Mouse (Mus musculus): ENCODE results near the gene Arhgap19. TPM values are rescaled to one million over a fixed set of nuclear protein-coding genes. Genes with fewer than 3 reads are reported as not detected.
A peak's percentile ranks its signal among the peaks of the same experiment; 100 is the strongest.
"Not testable (repeated sequence)": the region's sequence is repeated elsewhere in the genome, so short reads cannot be mapped to it uniquely, and the experiment has no call there.

Gene Arhgap19
- 1.9 and 2.8 TPM in 2 replicates for total RNA-seq (2014; rRNA removed)
- polyA plus RNA-seq (2012; rRNA removed): 0.72 and 1.2 TPM in 2 replicates

DNA sequence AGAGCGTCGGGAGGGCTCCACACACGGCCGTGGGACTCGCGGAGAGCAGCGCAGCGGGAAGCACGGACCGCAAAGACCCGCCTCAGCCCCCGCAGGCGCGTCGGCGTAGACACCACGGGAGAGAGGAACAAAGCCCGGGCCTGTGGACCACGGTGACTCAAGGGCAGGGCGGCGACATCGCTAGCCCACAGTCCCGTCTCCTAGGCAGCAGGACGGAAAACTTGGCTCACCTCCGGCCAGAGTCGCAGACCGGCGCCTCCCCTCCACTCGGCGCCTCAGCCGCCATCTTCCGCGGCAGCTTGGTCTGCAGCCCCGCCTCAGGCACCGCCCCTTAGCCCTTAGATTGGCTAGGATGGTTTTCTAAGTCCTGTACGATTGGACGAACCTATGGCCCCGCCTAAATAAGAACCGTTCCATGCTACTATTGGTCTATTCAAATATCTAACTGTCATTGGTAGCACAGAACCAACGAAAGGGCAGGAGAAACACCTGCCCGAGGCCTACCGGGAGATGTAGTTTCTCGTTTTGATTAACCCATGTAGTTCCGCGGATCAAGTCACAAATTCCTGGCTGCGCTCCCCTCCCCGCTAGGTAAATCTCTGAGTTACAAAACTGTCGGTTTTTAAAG lies at the start of gene Arhgap19:
Gene Arhgap19 (minus strand): TSS at position 306 of the 628 bp plus-strand sequence.
- peak; percentile 94 for DNase-seq (ENCODE audit: extremely low read depth, low read depth, low spot score)
- TF ChIP-seq CTCF (IDR thresholded peaks at IDR 0.05; ENCODE audit: low read depth, low read length) (no peak), POLR2A (IDR thresholded peaks at IDR 0.05; ENCODE audit: extremely low read depth, insufficient read depth, low read length) (0 out of 2 replicates have a peak, but pooled peaks have one; percentile 19)
- WGBS: under 1% methylated on average over 48 of the region's 48 CpGs
- no peaks in the 10 kb centered on the region for H3K36me3 ChIP-seq (ENCODE audit: control insufficient read depth, insufficient read depth, low read length)
- H3K27me3 ChIP-seq (ENCODE audit: control insufficient read depth, insufficient read depth, low read length): no peaks in the 10 kb centered on the region
- peak within 1 kb of the TSS; percentile 73 for H3K9ac ChIP-seq (ENCODE audit: low read depth, low read length)
- H3K79me2 ChIP-seq (ENCODE audit: control insufficient read depth, insufficient read depth, low read length): no peaks in the 10 kb centered on the region
- H3K4me3 ChIP-seq (ENCODE audit: insufficient read depth, low read depth, low read length): peak within 1 kb of the TSS; percentile 88
- H3K27ac ChIP-seq (replicated peaks; ENCODE audit: insufficient read depth, low read depth, low read length): no peak within 1 kb of the TSS
- no peaks in the 10 kb centered on the region; the same call in 1 of the 2 replicates for H3K4me1 ChIP-seq (ENCODE audit: control insufficient read depth, insufficient read depth, low read length)

DNA sequence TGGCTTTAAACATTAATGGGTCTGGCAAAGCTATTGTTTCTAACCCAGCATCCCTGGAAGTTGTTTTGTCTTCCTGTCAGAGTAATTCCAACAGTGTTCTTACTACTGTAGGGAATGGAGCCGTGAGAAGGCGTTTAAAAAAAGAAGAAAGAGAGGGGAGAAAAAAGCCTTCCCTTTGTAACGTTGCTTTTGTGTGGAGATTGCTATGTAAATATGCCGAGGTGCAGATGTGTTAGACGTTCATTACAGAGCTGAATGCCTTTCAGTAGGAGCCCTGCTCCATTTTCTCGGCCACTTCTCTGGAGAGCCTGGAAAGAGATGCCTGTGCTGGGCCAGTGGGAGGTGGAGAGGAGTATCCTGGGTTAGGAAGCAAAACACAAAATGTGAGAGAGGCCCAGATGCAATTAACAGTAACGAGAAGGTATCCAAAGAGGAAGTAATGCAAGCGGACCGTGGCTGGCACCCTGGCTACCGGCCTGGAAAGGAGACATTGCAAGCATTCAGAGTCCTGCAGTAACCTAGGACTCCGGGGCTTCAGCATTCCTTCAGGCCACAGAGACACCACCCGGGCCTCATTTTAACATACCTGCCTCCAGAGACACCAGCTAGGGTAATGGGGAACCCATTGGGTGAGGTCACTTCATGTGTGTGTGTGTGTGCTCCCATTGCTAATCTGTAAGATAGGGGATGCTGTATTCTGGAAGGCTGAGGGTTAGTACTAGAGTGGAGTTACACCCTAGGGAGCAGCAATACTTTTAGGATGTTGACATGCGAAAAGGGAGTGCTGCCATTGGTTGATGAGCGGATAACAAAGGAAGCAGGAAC lies 49.1 kb upstream of the Arhgap19 start:
- Histone ChIP-seq H3K79me2 (ENCODE audit: control insufficient read depth, insufficient read depth, low read length) (no peaks in the 10 kb centered on the region), H3K36me3 (ENCODE audit: control insufficient read depth, insufficient read depth, low read length) (no peaks in the 10 kb centered on the region), H3K9ac (ENCODE audit: low read depth, low read length) (no peak overlapping the region), H3K27ac (replicated peaks; ENCODE audit: insufficient read depth, low read depth, low read length) (no peak overlapping the region), H3K4me1 (ENCODE audit: control insufficient read depth, insufficient read depth, low read length) (peaks cover 3% of the 10 kb centered on the region), H3K27me3 (ENCODE audit: control insufficient read depth, insufficient read depth, low read length) (no peaks in the 10 kb centered on the region), H3K4me3 (ENCODE audit: insufficient read depth, low read depth, low read length) (no peak overlapping the region)
- no peak for TF ChIP-seq CTCF (IDR thresholded peaks at IDR 0.05; ENCODE audit: low read depth, low read length)
- TF ChIP-seq POLR2A (IDR thresholded peaks at IDR 0.05; ENCODE audit: extremely low read depth, insufficient read depth, low read length): no peak
- no peak for DNase-seq (ENCODE audit: extremely low read depth, low read depth, low spot score)
- 74% methylated on average over 14 of the region's 14 CpGs for WGBS

DNA sequence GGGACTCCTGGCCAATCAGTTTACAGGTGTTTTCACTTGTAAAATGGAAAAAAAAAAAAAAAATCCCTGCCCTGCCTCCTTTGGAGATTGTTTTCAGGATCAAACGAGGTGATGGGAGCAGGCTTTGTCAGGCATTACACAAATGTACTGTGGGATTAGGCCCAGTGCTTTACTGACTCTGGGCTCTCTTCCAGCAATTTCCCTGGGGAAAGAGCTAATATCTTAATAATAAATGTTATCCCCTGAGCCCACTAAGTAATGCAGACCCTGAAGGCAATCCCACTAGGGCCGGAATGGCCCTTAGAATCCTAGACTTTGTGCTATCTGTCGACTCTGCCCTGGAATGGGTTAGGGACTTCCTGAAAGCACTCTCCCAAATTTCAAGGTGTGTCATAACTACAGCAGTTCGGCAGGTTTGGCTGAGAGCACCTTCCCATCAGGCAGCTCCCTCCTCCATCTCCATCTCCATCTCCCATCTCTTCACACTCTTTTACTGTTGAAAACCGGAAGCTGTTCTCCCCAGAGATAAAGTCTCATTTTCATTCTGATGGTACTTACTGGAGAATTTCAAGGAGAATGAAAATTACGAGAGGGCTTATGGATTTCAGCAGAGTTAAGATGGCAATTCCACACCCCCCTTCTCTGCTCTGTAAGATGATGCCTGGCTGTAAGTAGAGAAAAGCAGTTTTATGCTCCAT lies 48.3 kb upstream of the Arhgap19 start:
- H3K4me3 ChIP-seq (ENCODE audit: insufficient read depth, low read depth, low read length): no peak overlapping the region
- TF ChIP-seq CTCF (IDR thresholded peaks at IDR 0.05; ENCODE audit: low read depth, low read length) (no peak), POLR2A (IDR thresholded peaks at IDR 0.05; ENCODE audit: extremely low read depth, insufficient read depth, low read length) (no peak)
- H3K79me2 ChIP-seq (ENCODE audit: control insufficient read depth, insufficient read depth, low read length): no peaks in the 10 kb centered on the region; the same call in 1 of the 2 replicates
- peaks cover 3% of the 10 kb centered on the region for H3K4me1 ChIP-seq (ENCODE audit: control insufficient read depth, insufficient read depth, low read length)
- no peak for DNase-seq (ENCODE audit: extremely low read depth, low read depth, low spot score)
- H3K27me3 ChIP-seq (ENCODE audit: control insufficient read depth, insufficient read depth, low read length): no peaks in the 10 kb centered on the region
- no peak overlapping the region for H3K27ac ChIP-seq (replicated peaks; ENCODE audit: insufficient read depth, low read depth, low read length)
- H3K9ac ChIP-seq (ENCODE audit: low read depth, low read length): no peak overlapping the region
- no peaks in the 10 kb centered on the region for H3K36me3 ChIP-seq (ENCODE audit: control insufficient read depth, insufficient read depth, low read length)
- WGBS: 77% methylated on average over 6 of the region's 6 CpGs

DNA sequence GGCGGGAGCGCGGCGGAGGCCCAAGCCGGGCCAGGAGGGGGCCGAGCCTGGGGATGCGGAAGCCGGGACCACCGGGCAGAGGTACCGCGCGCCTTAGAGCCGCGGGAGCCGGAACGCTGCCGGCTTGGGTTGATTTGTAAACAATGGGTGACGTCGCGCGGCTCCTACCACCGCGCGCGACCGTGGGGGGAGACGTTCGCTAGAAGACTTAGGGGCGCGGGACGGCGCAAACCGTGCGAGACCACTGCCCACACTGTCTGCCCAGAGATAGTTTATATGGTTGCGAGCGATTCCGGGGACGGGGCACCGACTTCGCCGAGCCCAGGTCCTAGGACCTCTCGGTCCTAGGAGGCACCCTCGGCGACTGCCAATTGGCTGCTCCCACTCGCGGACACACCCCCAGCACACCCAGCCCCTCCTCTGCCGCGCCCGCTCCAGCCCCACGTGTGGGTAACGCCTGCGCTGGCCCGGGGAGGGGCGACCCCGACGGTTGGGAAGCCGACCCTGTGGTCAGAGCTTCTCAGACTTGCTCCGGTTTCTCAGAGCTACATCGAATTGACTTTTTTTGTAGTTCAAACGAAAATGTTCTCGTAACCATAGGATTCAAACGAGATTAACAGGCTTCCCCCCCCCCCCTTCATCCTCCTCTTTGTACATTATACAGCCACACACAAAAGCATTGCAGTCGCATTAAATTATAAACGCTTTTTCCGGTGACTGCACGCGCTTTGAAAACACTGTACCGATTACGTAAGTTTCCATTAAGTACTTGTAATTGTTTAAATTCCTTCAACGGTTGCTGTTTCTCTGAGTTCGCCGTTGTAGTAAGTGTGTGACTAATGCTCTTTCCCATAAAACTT lies 46.4 kb upstream of the Arhgap19 start, which contains the start of gene Frat2:
Gene Frat2 (minus strand): TSS at position 141 of the 860 bp plus-strand sequence.
- H3K27ac ChIP-seq (replicated peaks; ENCODE audit: insufficient read depth, low read depth, low read length): peak within 1 kb of the TSS; percentile 89
- DNase-seq (ENCODE audit: extremely low read depth, low read depth, low spot score): peak; percentile 70
- H3K36me3 ChIP-seq (ENCODE audit: control insufficient read depth, insufficient read depth, low read length): no peaks in the 10 kb centered on the region
- H3K4me3 ChIP-seq (ENCODE audit: insufficient read depth, low read depth, low read length): peak within 1 kb of the TSS; percentile 72
- H3K4me1 ChIP-seq (ENCODE audit: control insufficient read depth, insufficient read depth, low read length): peaks cover 3% of the 10 kb centered on the region
- TF ChIP-seq POLR2A (IDR thresholded peaks at IDR 0.05; ENCODE audit: extremely low read depth, insufficient read depth, low read length) (peak; percentile 32; the same call in 1 of the 2 replicates), CTCF (IDR thresholded peaks at IDR 0.05; ENCODE audit: low read depth, low read length) (no peak)
- WGBS: under 1% methylated on average over 72 of the region's 72 CpGs
- H3K79me2 ChIP-seq (ENCODE audit: control insufficient read depth, insufficient read depth, low read length): no peaks in the 10 kb centered on the region; the same call in 1 of the 2 replicates
- H3K27me3 ChIP-seq (ENCODE audit: control insufficient read depth, insufficient read depth, low read length): no peaks in the 10 kb centered on the region
- peak within 1 kb of the TSS; percentile 88 for H3K9ac ChIP-seq (ENCODE audit: low read depth, low read length)

DNA sequence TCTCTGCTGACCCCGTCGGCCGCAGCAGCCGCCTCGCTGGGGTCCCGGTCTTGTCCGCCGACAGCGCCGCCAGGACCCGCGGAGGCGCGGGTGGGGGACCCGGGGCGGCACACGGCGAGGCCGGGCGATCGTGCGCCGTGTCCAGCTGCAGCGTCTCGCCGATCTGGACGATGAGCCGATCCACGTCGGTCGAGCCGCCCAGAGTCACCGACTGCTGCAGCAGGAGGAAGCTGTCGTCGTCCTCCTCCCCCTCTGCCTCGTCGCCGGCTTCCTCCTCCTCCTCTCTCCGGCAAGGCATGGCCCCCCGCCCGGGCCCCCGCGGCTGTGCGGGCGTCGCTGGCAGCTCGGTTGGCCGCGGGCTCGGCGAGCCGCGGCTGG lies 45.8 kb upstream of the Arhgap19 start:
- Histone ChIP-seq H3K9ac (ENCODE audit: low read depth, low read length) (peak overlapping the region; percentile 88), H3K4me3 (ENCODE audit: insufficient read depth, low read depth, low read length) (peak overlapping the region; percentile 72), H3K27ac (replicated peaks; ENCODE audit: insufficient read depth, low read depth, low read length) (peak overlapping the region; percentile 9; the same call in 1 of the 2 replicates)
- WGBS: under 1% methylated on average over 42 of the region's 53 CpGs
- H3K27me3 ChIP-seq (ENCODE audit: control insufficient read depth, insufficient read depth, low read length); H3K36me3 ChIP-seq (ENCODE audit: control insufficient read depth, insufficient read depth, low read length); DNase-seq (ENCODE audit: extremely low read depth, low read depth, low spot score); H3K79me2 ChIP-seq (ENCODE audit: control insufficient read depth, insufficient read depth, low read length); H3K4me1 ChIP-seq (ENCODE audit: control insufficient read depth, insufficient read depth, low read length): not testable (repeated sequence)

Data from liver, adult 2 months (tissue).